Comparison of ENCODE assay signal across 17 mouse cellular contexts in genomic region chr9:63731114-63731828, GRCm38 (mm10). TPM values are rescaled to one million over a fixed set of nuclear protein-coding genes. Genes with fewer than 3 reads are reported as not detected.
DNase-seq lines count a peak whose midpoint lies in the region; ATAC-seq and TF ChIP-seq lines count a peak whose summit lies in the region.
"Had no signal": no experiment of that assay in that cellular context is flagged by ENCODE, and none has a peak within 500 bp of the region (broad histone marks: within the 10 kb centered on the region; RNA-seq: fewer than 3 reads in every experiment).

No protein-coding gene starts in this region.

- peak; percentile 59 for DNase-seq in layer of hippocampus, adult 11-12 months (ENCODE audit: low spot score)
- no peak for DNase-seq in layer of hippocampus, adult 18-20 months (ENCODE audit: low spot score in 2 of 2)
- no peak for DNase-seq in stomach, postnatal 0 days (ENCODE audit: low spot score)
- peak; percentile 41 for DNase-seq in telencephalon, adult 2 months (ENCODE audit: low read depth, low spot score)
- DNase-seq in right cerebral cortex, postnatal 25 days: no peak
- DNase-seq: forebrain, postnatal 0 days; kidney, postnatal 36 days; right cerebral cortex, adult 18-20 months had no signal

- peak overlapping the region; percentile 41; the same call in 1 of the 2 replicates for H3K27ac ChIP-seq in stomach, embryonic 15.5 days
- no peak overlapping the region for H3K27ac ChIP-seq in stomach, postnatal 0 days (replicated peaks)
- H3K27ac ChIP-seq in macrophage: peak overlapping the region; percentile 66
- H3K27ac ChIP-seq: embryonic facial prominence, embryonic 15.5 days; heart, adult 2 months; intestine, embryonic 15.5 days; midbrain, embryonic 13.5 days; neural tube, embryonic 13.5 days had no signal

- H3K9me3 ChIP-seq in stomach, embryonic 15.5 days: no peaks in the 10 kb centered on the region
- H3K9me3 ChIP-seq in stomach, postnatal 0 days (ENCODE audit: control insufficient read depth, low read length): no peaks in the 10 kb centered on the region
- H3K9me3 ChIP-seq: embryonic facial prominence, embryonic 15.5 days; intestine, embryonic 15.5 days; midbrain, embryonic 13.5 days; neural tube, embryonic 13.5 days had no signal

- H3K79me2 ChIP-seq in macrophage (ENCODE audit: inconsistent target): peaks cover 16% of the 10 kb centered on the region; the same call in 1 of the 2 replicates

- no peak overlapping the region for H3K4me3 ChIP-seq in stomach, embryonic 15.5 days (replicated peaks)
- H3K4me3 ChIP-seq in stomach, postnatal 0 days (ENCODE audit: low read depth, low read length): no peak overlapping the region
- no peak overlapping the region for H3K4me3 ChIP-seq in macrophage (ENCODE audit: inconsistent target)
- H3K4me3 ChIP-seq: embryonic facial prominence, embryonic 15.5 days; heart, adult 2 months; intestine, embryonic 15.5 days; midbrain, embryonic 13.5 days; neural tube, embryonic 13.5 days had no signal

- no peaks in the 10 kb centered on the region for H3K36me3 ChIP-seq in stomach, embryonic 15.5 days
- no peaks in the 10 kb centered on the region for H3K36me3 ChIP-seq in stomach, postnatal 0 days (ENCODE audit: control insufficient read depth, insufficient read depth, low read length)
- H3K36me3 ChIP-seq in macrophage (ENCODE audit: inconsistent target): no peaks in the 10 kb centered on the region
- H3K36me3 ChIP-seq: embryonic facial prominence, embryonic 15.5 days; intestine, embryonic 15.5 days; midbrain, embryonic 13.5 days; neural tube, embryonic 13.5 days had no signal

- ATAC-seq in stomach, embryonic 15.5 days (ENCODE audit: insufficient read depth, low FRiP score, low read depth): no peak
- no peak for ATAC-seq in stomach, postnatal 0 days (ENCODE audit: low FRiP score, low TSS enrichment)
- no peak for ATAC-seq in activated CD4-positive, CD25-positive, alpha-beta regulatory T cell, adult 4 months
- ATAC-seq: CD4-positive, CD25-positive, alpha-beta regulatory T cell, adult 4 months; forebrain, postnatal 0 days; midbrain, embryonic 13.5 days had no signal

- H3K4me2 ChIP-seq in stomach, embryonic 15.5 days: no peak overlapping the region
- H3K4me2 ChIP-seq in stomach, postnatal 0 days (replicated peaks; ENCODE audit: low read depth): no peak overlapping the region
- H3K4me2 ChIP-seq: embryonic facial prominence, embryonic 15.5 days; intestine, embryonic 15.5 days; midbrain, embryonic 13.5 days; neural tube, embryonic 13.5 days had no signal

- H3K27me3 ChIP-seq in stomach, embryonic 15.5 days (replicated peaks): no peaks in the 10 kb centered on the region
- no peaks in the 10 kb centered on the region for H3K27me3 ChIP-seq in stomach, postnatal 0 days (ENCODE audit: control insufficient read depth, insufficient read depth, low read length)
- H3K27me3 ChIP-seq: embryonic facial prominence, embryonic 15.5 days; intestine, embryonic 15.5 days; midbrain, embryonic 13.5 days; neural tube, embryonic 13.5 days had no signal

- H3K4me1 ChIP-seq in stomach, embryonic 15.5 days: peaks cover 48% of the 10 kb centered on the region
- H3K4me1 ChIP-seq in stomach, postnatal 0 days (replicated peaks; ENCODE audit: control insufficient read depth, insufficient read depth): peaks cover 11% of the 10 kb centered on the region; the same call in 1 of the 2 replicates

- WGBS in stomach, embryonic 15.5 days: 77% methylated on average over 9 of the region's 9 CpGs
- 78% methylated on average over 9 of the region's 9 CpGs for WGBS in stomach, postnatal 0 days
- 55% methylated on average over 8 of the region's 9 CpGs for WGBS in macrophage (ENCODE audit: missing documents)

- no peak for TF ChIP-seq CTCF in stomach, postnatal 0 days (IDR thresholded peaks at IDR 0.05; ENCODE audit: low read depth)

- TF ChIP-seq EP300 in stomach, postnatal 0 days (optimal IDR thresholded peaks at IDR 0.05): no peak

- H3K9ac ChIP-seq in stomach, embryonic 15.5 days: no peak overlapping the region
- no peak overlapping the region for H3K9ac ChIP-seq in stomach, postnatal 0 days (ENCODE audit: low read length)
- H3K9ac ChIP-seq: embryonic facial prominence, embryonic 15.5 days; forebrain, postnatal 0 days; intestine, embryonic 15.5 days; midbrain, embryonic 13.5 days; neural tube, embryonic 13.5 days had no signal

RNA-seq across cellular contexts. Expression of gene Smad3, which starts 26.5 kb away (rescaled TPM):
- 10 to 100 TPM; 58.2 to 62.5 TPM for total RNA-seq in layer of hippocampus, adult 18-20 months (2021)
- polyA plus RNA-seq in stomach, embryonic 15.5 days (2015; fragmentation: Nextera tagmentation; extraction: Ambion mirVana): 17.5 and 19.6 TPM in 2 replicates
- 5.3 and 6.4 TPM in 2 replicates for polyA plus RNA-seq in stomach, postnatal 0 days (2015; fragmentation: Nextera tagmentation; extraction: Ambion mirVana)
- total RNA-seq in macrophage (2018; cell fraction: chromatin; rRNA removed): 10 to 100 TPM; 10.5 to 76.5 (median 36.5) TPM
- total RNA-seq in macrophage (2018; cell fraction: cytosol; rRNA removed): 10 to 100 TPM in 19 of 26 experiments, 1 to 10 TPM in 7; 6.8 to 18.9 (median 14.1) TPM
- total RNA-seq in macrophage (2018; cell fraction: nucleus; rRNA removed): 10 to 100 TPM; 13.1 to 61.7 (median 28.8) TPM
- 9.9 to 14.5 TPM (median 12.2 TPM) in 3 replicates for polyA plus RNA-seq in macrophage (2018)
- polyA plus RNA-seq in activated CD4-positive, CD25-positive, alpha-beta regulatory T cell, adult 4 months (2017; shearing (Covaris generic)): 10 to 100 TPM; 15.0 to 16.8 TPM

Comparison
In these comparisons a context has a peak if more than half of its experiments do, and no peak if none do; other contexts are left out.
1. DNase-seq: peak in layer of hippocampus, adult 11-12 months (single experiment) and telencephalon, adult 2 months (single experiment); none in layer of hippocampus, adult 18-20 months (0 of 2), stomach, postnatal 0 days (single experiment) and right cerebral cortex, postnatal 25 days (single experiment).